Mouse (Mus musculus) c-Kit-negative CD71-positive TER-119-positive erythroid progenitor cells, embryonic 14.5 days (primary cell): ENCODE data around the gene Wfikkn1.
"Not testable (repeated sequence)": the region's sequence is repeated elsewhere in the genome, so short reads cannot be mapped to it uniquely, and the experiment has no call there.

Experiments
- DNase-seq: peaks from one replicate; pipeline ENCODE4 v3.0.0-alpha.2; 2013; ENCODE audit warnings: low read depth, low spot score

The Wfikkn1 gene

DNA sequence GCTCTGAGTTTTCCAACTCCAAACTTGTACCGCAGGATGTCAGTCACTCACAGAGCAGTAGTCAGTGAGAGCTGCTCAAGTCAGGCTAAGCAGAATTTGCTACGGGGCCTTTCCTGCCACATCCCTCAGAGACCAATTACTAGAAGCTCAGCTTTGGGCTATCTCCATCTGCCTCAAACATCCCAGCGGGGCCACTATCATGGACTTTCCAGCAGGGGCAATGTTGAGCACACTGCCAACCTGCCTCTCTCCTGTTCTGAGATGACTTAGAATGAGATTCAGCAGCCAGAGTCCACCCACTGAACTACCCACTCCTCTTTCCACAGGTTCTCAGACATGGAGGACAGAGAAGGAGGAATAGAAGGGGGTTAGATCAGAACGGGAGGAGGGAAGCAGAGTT is 5.0 kb upstream of the Wfikkn1 start:
- no peak for DNase-seq

DNA sequence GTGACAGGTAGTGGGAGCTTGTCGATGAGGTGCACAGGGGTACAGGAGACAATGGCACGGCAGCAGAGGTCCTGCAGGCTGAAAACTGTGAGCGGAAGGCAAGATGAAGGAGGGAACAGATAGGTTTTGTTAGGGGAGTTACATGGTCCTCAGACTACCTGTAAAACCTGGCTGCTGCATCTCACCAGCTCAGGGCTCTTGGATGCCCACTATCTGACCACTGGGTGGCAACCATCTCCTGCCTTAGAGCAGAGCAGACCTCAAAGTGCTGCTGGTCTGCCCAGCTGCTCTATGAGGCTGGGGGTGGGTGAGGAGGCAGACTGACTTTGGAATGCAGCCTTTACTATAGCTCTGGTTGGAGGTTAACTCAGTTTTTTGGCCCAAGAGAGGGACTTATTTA is 3.2 kb upstream of the Wfikkn1 start:
- no peak for DNase-seq

DNA sequence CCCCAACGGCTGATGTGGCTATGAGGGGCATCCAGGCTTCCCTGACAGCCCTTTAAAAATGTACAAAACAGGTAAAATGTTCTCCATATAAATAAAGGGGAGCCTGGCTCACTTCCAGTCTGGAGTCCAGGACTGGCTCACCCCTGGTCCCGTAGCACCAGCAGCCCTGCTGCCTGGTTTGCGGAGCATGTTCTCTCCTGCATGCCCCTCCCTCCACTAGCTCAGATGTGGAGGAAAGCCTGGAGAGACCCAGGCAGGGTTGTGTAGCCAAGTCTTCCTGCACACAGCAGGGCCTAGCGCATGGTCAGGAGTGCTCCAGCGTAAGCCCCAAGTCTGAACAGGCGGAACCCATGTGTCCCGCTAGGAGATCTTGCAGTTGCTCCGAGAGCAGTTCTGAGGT is 2.6 kb upstream of the Wfikkn1 start:
- DNase-seq: no peak

DNA sequence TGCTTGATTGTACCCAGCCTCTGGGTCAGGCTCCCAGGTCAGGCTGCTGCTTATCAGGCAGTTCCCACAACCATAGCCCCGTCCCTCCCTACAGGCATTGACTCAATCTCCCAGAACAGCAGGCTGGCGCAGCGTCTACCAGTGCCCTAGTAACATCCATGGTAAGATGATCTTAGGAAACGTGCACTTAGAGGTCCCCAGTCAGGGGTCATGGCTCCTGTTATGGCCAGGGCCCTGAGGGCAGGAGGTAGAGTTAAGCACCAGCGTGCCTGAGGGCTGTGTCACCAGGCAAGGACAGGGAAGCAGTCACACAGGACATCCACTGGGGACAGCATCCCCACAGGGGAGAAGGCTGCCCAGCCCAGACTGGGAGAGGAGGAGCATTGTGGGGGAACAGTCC is 1.6 kb upstream of the Wfikkn1 start:
- DNase-seq: no peak

DNA sequence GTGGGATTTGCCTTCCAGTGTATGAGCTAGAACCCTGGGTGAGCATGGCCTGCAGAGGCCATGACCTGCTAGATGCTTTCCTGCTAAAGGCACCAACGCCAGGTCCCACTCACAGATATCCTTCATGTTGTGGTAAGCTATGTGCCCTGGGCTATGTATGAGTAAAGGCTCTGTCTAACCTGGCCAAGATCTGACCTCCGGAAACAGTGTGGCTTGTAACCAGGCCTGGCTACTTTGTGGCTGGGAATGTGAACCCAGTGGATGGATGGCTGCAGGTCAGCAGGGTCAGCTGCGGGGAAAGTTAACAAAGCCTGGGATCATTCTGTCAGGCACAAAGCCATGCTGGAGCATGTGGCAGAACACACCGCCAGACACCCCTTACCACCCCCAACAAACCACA is 1.0 kb upstream of the Wfikkn1 start:
- DNase-seq: no peak

DNA sequence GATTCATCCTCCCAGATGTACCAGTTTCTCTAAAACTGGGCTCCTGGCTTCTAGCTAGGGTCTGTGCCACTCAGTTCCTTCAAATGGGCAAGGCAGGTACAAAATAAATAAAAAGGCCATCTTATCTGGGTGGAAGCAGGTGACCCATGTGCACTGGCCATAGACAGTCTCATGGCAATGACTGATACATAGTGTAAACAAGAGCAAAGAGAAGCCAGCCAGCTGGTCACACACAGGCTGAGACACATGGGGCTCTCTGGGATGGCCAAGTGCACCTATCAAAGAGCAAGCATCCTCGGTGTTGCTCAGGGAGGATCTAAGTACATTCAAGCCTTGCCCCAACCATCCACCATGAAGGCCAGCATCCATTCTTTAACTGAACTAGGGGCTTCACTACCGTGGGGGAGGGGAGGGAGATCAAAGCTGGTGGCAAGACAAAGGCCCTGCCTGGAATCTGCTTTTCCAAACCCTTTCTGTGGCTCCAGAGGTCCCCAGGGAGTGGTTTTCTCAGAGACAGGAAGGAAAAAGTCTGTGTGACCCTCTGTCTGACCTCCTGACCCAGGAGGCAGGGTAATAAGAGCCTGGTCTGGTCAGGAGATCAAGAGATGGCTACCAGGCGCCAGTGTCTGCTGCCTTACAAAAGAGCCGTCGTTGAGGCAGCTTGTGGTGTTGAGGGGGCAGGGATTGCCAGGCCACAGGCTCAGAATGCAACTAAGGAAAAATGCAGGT is 419 bp upstream of the Wfikkn1 start:
- no peak for DNase-seq

DNA sequence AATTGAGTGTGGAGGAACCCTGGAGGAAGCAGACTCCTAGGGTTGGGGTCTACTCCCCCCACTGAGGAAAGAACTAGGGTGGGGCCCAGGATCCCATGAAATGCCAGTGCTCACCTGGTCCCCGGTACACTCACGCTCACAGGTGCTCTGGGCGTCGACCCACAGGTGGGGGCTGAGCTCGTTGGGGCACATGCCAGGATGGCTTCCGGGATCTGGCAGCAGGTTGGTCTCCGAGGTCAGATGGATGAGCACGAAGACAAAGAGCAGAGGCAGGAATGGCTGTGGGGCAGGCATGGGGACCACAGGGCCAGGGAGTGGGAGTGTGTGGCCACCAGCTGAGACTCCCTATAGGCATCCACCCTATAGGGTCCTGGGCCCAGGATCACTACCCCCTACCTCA is 908 bp downstream of the Wfikkn1 start:
- no peak for DNase-seq

DNA sequence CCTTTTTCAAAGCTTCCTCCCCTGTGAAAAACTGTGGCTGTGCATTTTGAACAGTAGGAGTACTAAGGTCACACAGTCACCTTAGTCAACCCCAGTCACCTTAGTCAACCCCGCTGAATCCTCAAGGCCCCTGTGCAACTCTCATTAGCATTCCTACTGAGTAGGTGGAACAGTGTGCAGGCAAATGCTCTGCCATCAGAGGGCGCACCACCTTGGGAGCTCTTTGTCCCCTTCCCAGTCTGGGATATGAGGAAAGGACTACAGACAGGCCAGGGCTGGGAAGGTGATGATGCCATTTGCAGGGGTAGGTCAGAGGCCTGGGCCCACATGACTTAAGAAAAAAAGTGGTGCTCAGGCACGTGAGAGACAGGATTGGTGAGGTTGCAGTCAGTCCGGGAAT is 1.4 kb downstream of the Wfikkn1 start:
- DNase-seq: no peak

DNA sequence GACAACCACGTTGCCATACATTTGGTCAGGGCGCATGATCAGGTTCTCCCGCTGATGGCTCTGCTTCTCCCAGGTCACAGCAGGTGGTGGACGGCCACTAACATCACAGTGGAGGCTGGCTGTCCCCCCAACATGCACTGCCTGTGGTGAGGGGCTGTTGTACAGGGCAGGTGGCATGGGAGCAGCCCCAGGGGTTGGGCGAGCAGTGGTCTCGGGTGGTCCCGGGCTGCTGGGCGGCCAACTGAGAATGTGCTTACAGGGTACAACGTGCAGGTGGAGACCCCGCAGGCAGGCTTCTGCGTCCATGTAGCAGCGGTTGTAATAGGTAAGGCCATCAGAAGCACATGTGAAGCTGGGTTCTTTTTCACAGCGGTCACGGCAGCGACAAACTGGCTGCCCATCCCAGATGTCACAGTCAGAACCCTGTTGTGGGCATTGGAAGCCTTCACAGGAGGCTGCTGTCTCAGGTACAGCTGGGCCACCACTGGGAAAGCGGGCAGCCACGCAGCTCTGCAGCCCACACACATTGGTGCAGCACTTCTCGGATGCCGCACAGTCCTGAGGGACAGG is 2.0 kb downstream of the Wfikkn1 start:
- no peak for DNase-seq

DNA sequence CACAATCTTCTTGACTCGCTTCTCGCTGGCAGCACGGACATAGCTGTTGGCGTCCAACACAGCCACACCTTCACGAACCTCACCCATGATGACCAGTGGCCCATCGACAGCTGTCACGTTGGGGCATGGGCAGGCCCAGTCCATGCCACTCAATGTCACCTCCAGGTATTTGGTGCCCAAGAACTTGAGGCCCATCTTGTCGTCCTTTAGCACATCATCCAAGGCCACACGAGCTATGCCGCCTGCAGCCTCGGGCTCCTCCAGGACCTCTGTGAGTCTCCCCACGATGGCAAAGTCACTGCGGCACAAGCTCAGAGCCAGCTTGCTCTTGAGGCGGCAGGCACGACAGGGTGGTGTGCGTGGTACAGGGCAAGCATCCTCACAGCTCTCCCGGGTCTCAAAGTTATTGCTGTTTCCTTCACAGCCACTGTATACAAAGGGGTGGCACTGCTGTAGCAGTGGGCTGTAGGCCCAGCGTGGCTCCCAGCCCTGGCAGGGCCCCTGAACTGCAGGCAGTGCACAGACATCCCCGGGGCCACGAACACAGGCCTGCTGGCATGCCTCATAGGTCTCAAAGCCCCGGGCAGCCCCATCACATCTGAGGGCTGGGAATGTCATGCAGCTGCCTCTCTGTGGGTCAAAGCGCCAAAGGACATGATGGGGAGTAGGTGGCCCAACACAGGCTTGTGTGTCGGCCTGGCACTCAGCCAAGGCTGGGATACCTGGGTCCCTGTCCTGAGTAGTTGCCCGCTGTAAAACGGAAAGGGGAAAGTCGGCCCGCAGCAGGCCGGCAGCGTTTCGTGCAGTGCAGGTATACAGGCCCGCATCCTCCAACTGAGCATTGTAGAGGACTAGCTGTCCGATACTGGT is 2.7 kb downstream of the Wfikkn1 start:
- no peak for DNase-seq

DNA sequence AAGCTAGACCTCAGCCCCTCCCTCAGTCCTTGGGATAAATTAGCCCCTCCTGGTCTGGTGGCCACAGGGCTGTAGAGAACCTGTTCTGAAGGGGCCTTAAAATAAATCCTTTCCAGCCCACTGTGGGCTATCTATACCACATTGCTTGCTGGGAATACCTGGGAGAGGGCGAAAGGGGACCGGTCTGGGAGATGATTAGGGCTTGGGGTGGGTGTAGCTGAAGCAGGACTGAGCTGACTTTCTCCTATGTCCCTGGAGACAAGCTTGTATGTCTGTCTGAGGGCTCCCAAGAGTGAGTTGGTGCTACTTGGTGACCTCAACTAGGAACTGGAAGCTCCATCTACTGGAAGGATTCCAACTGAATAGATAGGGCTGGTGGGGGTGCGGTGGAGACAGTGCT is 3.6 kb downstream of the Wfikkn1 start:
- no peak for DNase-seq

DNA sequence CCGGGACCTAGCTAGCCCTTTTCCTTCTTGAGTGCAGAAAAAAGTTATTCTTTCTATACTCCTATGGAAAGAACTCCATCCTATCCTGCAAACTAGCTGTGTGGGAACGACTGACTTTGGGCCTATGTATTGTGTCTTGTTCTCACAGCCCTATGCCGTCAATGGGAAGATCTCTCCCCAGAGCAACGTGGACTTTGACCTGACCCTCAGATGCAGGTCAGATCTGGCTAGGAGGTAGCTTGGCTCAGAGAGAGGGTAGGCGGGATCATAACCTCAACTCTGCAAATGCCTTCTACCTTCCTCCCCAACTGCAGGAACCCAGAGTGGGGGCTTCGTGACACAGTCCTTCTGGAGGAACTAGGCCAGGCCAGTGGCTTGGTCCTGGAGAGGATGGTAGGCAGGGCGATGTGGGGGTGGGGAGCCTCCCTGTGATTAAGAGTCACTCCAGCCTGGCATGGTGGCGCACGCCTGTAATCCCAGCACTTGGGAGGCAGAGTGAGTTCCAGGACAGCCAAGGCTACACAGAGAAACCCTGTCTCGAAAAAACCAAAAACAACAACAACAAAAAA is 4.2 kb downstream of the Wfikkn1 start:
- no peak for DNase-seq

DNA sequence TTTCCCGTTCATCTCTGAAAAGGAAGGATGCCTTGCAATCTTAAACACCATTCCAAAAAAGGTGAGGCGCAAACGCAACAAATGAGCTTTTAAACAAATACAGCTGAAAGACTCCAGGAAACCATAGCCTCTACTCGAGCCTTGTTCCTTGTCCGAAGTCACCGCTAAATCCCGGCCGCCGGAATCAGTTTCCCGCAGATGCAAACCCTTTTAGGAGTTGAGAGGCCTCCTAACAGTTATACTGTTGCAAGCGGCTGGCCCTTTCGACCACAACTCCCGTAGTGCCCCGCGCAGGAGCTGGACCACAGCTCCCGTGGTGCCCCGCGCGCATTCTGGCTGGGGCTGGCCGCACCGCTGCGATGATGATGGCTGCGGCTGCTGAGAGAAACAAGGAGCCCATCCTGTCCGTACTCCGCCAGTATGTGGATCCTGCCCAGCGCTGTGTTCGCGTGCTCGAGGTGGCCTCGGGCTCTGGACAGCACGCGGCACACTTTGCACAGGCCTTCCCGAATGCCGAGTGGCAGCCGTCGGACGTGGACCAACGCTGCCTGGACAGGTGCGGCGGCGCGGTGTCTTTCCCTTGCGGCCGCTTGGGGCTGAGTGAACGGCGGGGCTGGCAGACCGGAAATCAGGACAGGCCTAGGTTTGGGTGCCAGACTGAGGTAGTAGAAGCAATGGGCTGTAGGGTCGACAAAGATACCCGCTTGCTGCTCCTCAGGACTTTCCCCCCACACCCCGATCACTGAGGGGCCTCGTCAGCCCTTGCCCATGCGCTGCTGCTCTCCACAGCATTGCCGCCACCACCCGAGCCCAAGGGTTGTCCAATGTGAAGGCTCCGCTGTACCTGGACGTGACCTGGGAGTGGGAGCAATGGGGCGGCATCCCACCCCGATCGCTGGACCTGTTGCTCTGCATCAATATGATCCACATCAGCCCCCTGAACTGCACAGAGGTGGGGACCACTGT is 5.2 kb downstream of the Wfikkn1 start:
- DNase-seq: peak; percentile 66

DNA sequence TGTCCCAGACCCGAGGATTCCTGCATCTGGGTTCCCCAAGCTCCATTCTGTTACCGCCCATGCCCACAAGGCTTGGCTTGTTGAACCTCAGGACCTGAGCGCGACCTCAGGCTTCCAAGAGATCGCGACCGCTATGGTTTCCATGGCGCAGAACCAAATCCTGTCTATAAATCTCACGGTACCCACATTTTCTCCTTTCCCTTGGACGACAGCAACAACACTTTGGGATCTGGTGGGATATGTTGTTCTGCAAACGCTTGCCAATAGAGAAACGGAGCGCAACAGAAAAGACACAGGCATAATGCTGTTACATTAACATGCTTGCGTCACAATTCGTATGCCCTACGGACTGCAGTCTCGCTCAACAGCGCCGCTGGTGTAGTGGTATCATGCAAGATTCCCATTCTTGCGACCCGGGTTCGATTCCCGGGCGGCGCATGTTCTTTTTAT is 5.9 kb downstream of the Wfikkn1 start, which contains the start of gene Mettl26:
TSS of gene Mettl26 (plus strand) at position 354 of the 450 bp plus-strand sequence.
- peak; percentile 82 for DNase-seq

DNA sequence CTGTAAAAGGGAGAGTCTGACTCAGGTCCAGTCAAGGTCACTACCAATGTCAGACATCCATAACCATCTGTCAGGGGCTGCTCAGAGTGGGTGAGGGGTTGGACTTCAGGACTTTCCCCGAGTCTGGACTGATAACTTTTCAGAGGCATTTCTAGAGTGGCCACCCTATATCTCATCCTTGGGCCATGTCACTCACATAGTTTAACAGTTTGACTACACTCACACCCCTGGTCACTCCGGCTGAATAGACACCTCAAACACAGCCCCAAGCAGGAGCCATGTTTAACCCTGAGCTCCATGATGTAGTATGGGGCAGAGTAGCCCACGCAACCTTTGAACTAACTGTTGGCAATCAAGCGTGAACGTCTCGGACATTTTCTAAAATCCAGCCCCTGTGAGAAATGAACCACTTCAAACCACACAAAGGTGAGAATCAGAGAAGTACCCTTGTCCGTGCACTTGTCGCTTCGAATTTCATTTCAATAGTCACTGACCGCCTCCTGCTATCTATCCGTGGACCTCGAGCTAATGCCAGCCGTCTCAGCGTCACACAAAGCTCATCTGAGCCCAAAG is 6.4 kb downstream of the Wfikkn1 start:
- no peak for DNase-seq

DNA sequence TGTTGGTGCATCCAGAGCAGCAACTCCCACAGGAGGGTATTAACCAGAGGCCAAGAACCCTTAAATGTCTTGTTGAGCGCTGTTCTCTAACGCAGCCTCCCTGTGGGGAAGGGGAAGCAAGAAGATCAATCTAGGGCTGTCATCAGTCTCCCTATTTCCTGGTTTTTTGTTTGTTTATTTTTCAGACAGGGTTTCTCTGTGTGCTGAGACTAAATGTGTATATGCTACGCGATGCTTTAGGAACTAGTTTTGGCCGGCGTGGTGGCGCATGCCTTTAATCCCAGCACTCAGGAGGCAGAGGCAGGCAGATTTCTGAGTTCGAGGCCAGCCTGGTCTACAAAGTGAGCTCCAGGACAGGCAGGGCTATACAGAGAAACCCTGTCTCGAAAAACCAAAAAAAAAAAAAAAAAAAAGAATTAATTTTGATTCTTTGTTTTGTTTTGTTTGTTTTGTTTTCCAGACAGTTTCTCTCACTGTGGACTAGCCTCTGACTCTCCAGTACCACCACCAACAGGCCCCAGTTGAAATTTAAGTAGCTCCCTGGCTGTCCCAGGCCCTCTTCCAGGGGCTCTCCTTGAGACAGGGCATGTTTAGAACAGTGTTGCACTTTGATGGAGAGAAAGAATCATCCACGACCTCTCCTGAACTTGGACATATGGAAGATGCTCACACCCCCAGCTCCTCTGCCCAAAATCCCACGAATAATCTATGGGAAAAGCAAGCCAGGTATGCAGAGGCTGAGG is 7.1 kb downstream of the Wfikkn1 start:
- DNase-seq: no peak

DNA sequence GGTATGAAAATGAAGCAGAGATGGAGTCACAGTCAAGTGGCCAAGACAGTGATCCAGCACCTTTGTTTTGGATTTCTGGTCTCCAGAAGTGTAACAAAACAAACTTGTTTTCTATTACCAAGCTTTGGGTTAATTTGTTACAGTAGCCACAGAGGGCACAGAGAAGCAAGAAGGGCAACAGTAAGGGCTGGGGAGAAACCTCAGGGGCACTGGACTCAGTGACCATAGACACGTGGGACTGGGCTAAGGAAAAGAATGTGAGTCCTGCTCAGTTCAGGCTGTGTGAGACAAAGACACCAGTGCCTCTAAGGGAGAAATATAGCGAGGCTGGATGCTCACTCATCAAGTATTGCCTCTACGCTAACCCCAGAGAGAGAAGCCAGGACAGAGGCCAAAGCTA is 8.0 kb downstream of the Wfikkn1 start:
- no peak for DNase-seq

DNA sequence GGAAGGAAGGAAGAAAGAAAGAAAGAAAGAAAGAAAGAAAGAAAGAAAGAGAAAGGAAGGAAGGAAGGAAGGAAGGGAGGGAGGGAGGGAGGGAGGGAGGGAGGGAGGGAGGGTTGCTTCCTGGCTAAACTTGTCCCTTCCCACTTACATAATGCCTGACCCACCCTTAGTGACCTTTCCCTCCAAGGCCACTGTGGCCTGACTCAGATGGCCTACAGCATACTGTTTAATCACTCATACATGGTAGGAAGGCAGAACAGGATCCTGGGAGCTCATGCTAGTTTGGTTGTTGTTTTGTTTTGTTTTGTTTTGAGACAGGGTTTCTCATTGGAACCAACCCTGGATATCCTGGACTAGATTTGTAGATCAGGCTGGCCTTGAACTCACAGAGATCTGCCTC is 9.1 kb downstream of the Wfikkn1 start:
- DNase-seq: not testable (repeated sequence)

DNA sequence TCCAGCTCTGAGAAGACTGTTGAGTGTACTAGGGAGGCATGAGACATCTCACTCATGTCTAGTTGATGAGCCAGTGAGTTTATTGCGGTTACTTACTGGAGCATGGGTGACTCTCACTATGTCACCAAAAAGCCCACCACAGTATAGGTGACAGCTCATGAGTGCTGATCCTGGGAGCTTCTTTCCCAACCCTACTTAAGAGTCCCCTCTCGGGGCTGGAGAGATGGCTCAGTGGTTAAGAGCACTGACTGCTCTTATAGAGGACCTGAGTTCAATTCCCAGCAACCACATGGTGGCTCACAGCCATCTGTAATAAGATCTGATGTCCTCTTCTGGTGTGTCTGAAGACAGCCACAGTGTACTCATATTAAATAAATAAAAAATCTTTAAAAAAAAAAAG is 10.7 kb downstream of the Wfikkn1 start:
- no peak for DNase-seq

DNA sequence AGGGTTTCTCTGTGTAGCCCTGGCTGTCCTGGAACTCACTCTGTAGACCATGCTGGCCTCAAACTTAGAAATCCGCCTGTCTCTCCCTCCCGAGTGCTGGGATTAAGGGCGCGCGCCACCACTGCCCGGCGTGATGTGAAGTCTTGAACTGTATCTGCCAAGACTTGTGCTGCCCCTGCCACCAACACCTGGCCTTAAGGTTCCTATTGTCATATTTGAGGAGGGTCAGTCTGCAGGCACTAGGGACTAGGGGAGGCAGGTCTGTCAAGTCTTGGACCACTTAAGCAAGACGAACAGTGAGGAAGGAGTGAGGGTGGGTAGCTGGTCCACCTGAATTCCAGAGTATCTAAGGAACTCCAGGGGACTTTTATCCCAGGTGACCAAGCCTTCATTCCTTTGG is 11.2 kb downstream of the Wfikkn1 start:
- DNase-seq: no peak
